Mouse (Mus musculus): ENCODE data around the gene Rbpms2. TPM values are rescaled to one million over a fixed set of nuclear protein-coding genes. Genes with fewer than 3 reads are reported as not detected.
"Not testable (repeated sequence)": the region's sequence is repeated elsewhere in the genome, so short reads cannot be mapped to it uniquely, and the experiment has no call there.

Gene Rbpms2
- polyA plus RNA-seq, 1 experiment from 2014 or later: 34.8 TPM

DNA sequence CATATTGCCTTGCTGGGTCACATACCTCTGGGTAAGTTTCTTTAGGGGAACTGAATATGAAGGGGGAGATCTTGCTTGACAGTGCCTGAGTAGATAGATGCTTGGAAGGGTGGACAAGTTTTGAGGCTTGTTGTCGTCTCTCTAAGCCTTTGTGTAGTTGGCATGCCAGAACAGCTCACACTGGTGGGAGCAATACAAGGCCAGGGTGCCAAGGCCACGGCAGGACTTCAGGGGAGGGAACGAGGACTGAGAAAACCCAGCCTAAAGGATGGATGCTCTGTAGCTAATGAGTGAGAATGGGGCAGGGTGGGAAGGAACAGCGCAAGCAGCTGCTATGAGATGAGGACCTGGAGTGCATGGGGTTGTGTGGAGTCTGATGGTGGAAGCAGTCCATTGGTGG, 15.5 kb downstream of the Rbpms2 start:
- H3K4me3 ChIP-seq (ENCODE audit: low read depth, low read length): no peak overlapping the region
- no peak overlapping the region for H3K27ac ChIP-seq (ENCODE audit: low read depth, low read length)
- H3K9ac ChIP-seq (ENCODE audit: low read depth, low read length): no peak overlapping the region
- no peak overlapping the region for H3K4me2 ChIP-seq
- no peaks in the 10 kb centered on the region for H3K27me3 ChIP-seq (replicated peaks; ENCODE audit: control insufficient read depth, insufficient read depth, low read length)
- no peak for DNase-seq (ENCODE audit: low spot score)
- no peak for ATAC-seq (replicated peaks; ENCODE audit: low FRiP score)
- WGBS: 81% methylated on average over 4 of the region's 4 CpGs
- H3K36me3 ChIP-seq (ENCODE audit: control insufficient read depth, insufficient read depth, low read length): no peaks in the 10 kb centered on the region
- no peaks in the 10 kb centered on the region for H3K9me3 ChIP-seq (ENCODE audit: control insufficient read depth, low read length)
- H3K4me1 ChIP-seq (replicated peaks; ENCODE audit: control insufficient read depth, insufficient read depth, low read length): peaks cover 9% of the 10 kb centered on the region

DNA sequence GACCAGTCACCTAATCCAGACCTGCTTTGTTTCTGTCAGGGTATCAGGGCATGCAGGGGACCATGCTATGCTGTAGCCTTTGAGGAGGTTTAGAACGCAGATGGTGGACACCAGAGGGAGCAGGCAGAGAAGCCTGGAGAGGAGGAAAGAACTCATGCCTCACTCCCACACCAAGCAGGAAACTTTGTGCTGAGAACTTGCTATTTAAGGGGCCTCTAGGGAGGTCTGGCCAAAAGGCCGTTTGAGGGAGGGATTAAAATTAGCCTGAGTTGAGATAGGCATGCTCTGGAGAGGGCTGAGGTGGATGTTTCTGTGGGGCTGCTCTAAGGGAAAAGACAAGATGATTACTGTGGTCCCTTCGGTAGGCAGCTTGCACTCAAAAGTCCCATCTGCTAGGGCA, 16.5 kb downstream of the Rbpms2 start:
- no peak overlapping the region for H3K4me2 ChIP-seq

GRCm38 (mm10) chr9:65646782-65647181, 17.3 kb downstream of the Rbpms2 start:
- Histone ChIP-seq H3K27me3 (replicated peaks; ENCODE audit: control insufficient read depth, insufficient read depth, low read length) (no peaks in the 10 kb centered on the region), H3K4me2 (no peak overlapping the region), H3K36me3 (ENCODE audit: control insufficient read depth, insufficient read depth, low read length) (no peaks in the 10 kb centered on the region), H3K9me3 (ENCODE audit: control insufficient read depth, low read length) (no peaks in the 10 kb centered on the region), H3K27ac (ENCODE audit: low read depth, low read length) (no peak overlapping the region), H3K9ac (ENCODE audit: low read depth, low read length) (no peak overlapping the region), H3K4me3 (ENCODE audit: low read depth, low read length) (no peak overlapping the region), H3K4me1 (replicated peaks; ENCODE audit: control insufficient read depth, insufficient read depth, low read length) (peaks cover 11% of the 10 kb centered on the region)
- 80% methylated on average over 2 of the region's 2 CpGs for WGBS
- ATAC-seq (replicated peaks; ENCODE audit: low FRiP score) (no peak), DNase-seq (ENCODE audit: low spot score) (no peak)

More for the DNA sequence above, 16.5 kb downstream of the Rbpms2 start:
- H3K27ac ChIP-seq (ENCODE audit: low read depth, low read length): no peak overlapping the region
- WGBS: 40% methylated on average over 3 of the region's 3 CpGs
- DNase-seq (ENCODE audit: low spot score) (no peak), ATAC-seq (replicated peaks; ENCODE audit: low FRiP score) (no peak)
- H3K4me3 ChIP-seq (ENCODE audit: low read depth, low read length): no peak overlapping the region
- no peaks in the 10 kb centered on the region for H3K36me3 ChIP-seq (ENCODE audit: control insufficient read depth, insufficient read depth, low read length)
- no peaks in the 10 kb centered on the region for H3K9me3 ChIP-seq (ENCODE audit: control insufficient read depth, low read length)
- no peaks in the 10 kb centered on the region for H3K27me3 ChIP-seq (replicated peaks; ENCODE audit: control insufficient read depth, insufficient read depth, low read length)
- peaks cover 12% of the 10 kb centered on the region for H3K4me1 ChIP-seq (replicated peaks; ENCODE audit: control insufficient read depth, insufficient read depth, low read length)
- no peak overlapping the region for H3K9ac ChIP-seq (ENCODE audit: low read depth, low read length)

GRCm38 (mm10) chr9:65648730-65649129, 19.3 kb downstream of the Rbpms2 start:
- Histone ChIP-seq H3K9ac (ENCODE audit: low read depth, low read length) (no peak overlapping the region), H3K4me1 (replicated peaks; ENCODE audit: control insufficient read depth, insufficient read depth, low read length) (peaks cover 11% of the 10 kb centered on the region), H3K9me3 (ENCODE audit: control insufficient read depth, low read length) (no peaks in the 10 kb centered on the region), H3K36me3 (ENCODE audit: control insufficient read depth, insufficient read depth, low read length) (no peaks in the 10 kb centered on the region), H3K27ac (ENCODE audit: low read depth, low read length) (no peak overlapping the region), H3K4me3 (ENCODE audit: low read depth, low read length) (no peak overlapping the region), H3K4me2 (no peak overlapping the region), H3K27me3 (replicated peaks; ENCODE audit: control insufficient read depth, insufficient read depth, low read length) (no peaks in the 10 kb centered on the region)
- ATAC-seq (replicated peaks; ENCODE audit: low FRiP score) (no peak), DNase-seq (ENCODE audit: low spot score) (no peak)
- WGBS: 91% methylated on average over 13 of the region's 13 CpGs

GRCm38 (mm10) chr9:65649997-65650396, 20.5 kb downstream of the Rbpms2 start:
- ATAC-seq (replicated peaks; ENCODE audit: low FRiP score): no peak
- Histone ChIP-seq H3K27me3 (replicated peaks; ENCODE audit: control insufficient read depth, insufficient read depth, low read length) (no peaks in the 10 kb centered on the region), H3K4me1 (replicated peaks; ENCODE audit: control insufficient read depth, insufficient read depth, low read length) (peaks cover 11% of the 10 kb centered on the region), H3K9me3 (ENCODE audit: control insufficient read depth, low read length) (no peaks in the 10 kb centered on the region), H3K4me2 (no peak overlapping the region), H3K27ac (ENCODE audit: low read depth, low read length) (peak overlapping the region; percentile 21; the same call in 1 of the 2 replicates), H3K4me3 (ENCODE audit: low read depth, low read length) (no peak overlapping the region), H3K36me3 (ENCODE audit: control insufficient read depth, insufficient read depth, low read length) (no peaks in the 10 kb centered on the region), H3K9ac (ENCODE audit: low read depth, low read length) (no peak overlapping the region)
- no peak for DNase-seq (ENCODE audit: low spot score)
- 21% methylated on average over 1 of the region's 1 CpGs for WGBS

GRCm38 (mm10) chr9:65651957-65652356, 22.5 kb downstream of the Rbpms2 start:
- H3K9me3 ChIP-seq (ENCODE audit: control insufficient read depth, low read length); H3K4me3 ChIP-seq (ENCODE audit: low read depth, low read length); H3K4me2 ChIP-seq; H3K27me3 ChIP-seq (replicated peaks; ENCODE audit: control insufficient read depth, insufficient read depth, low read length); H3K36me3 ChIP-seq (ENCODE audit: control insufficient read depth, insufficient read depth, low read length); H3K9ac ChIP-seq (ENCODE audit: low read depth, low read length); DNase-seq (ENCODE audit: low spot score); ATAC-seq (replicated peaks; ENCODE audit: low FRiP score); H3K27ac ChIP-seq (ENCODE audit: low read depth, low read length): not testable (repeated sequence)
- 85% methylated on average over 1 of the region's 1 CpGs for WGBS
- peaks cover 11% of the 10 kb centered on the region for H3K4me1 ChIP-seq (replicated peaks; ENCODE audit: control insufficient read depth, insufficient read depth, low read length)

- H3K36me3 ChIP-seq (ENCODE audit: control insufficient read depth, insufficient read depth, low read length): no peaks in the 10 kb centered on the region
- H3K9me3 ChIP-seq (ENCODE audit: control insufficient read depth, low read length): no peaks in the 10 kb centered on the region
- H3K9ac ChIP-seq (ENCODE audit: low read depth, low read length): no peak overlapping the region
- WGBS: 91% methylated on average over 4 of the region's 4 CpGs
- H3K4me1 ChIP-seq (replicated peaks; ENCODE audit: control insufficient read depth, insufficient read depth, low read length): peaks cover 11% of the 10 kb centered on the region
- no peak overlapping the region for H3K4me2 ChIP-seq
- ATAC-seq (replicated peaks; ENCODE audit: low FRiP score) (no peak), DNase-seq (ENCODE audit: low spot score) (no peak)
- no peaks in the 10 kb centered on the region for H3K27me3 ChIP-seq (replicated peaks; ENCODE audit: control insufficient read depth, insufficient read depth, low read length)
- no peak overlapping the region for H3K27ac ChIP-seq (ENCODE audit: low read depth, low read length)
- no peak overlapping the region for H3K4me3 ChIP-seq (ENCODE audit: low read depth, low read length)
These were observed 24.3 kb downstream of the Rbpms2 start for GRCm38 (mm10) chr9:65653741-65654140.

DNA sequence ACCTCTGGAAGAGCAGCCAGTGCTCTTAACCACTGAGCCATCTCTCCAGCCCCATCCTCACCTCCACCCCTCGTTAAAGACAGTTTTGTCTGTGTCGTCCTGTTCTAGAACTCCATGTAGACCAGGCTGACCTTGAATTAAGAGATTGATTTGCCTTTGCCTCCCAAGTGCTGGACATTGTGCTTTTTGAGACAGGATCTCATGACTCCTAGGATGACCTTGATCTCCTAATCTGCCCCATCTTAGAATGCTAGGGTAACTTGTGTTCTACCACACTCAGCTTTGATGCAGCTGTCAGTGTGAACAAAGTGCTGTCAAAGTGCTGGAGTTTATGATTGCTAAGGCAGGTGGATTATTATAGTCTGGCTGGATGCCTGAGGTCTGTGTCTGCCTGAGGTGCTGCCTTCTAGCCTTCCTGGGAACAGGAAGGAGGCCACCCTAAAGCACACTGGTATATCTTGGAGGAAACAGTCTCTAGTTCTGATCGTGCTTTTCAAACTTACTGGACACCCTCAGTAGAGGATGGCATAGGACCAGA, 25.3 kb downstream of the Rbpms2 start:
- Histone ChIP-seq H3K9ac (ENCODE audit: low read depth, low read length) (no peak overlapping the region), H3K4me1 (replicated peaks; ENCODE audit: control insufficient read depth, insufficient read depth, low read length) (peaks cover 8% of the 10 kb centered on the region), H3K36me3 (ENCODE audit: control insufficient read depth, insufficient read depth, low read length) (no peaks in the 10 kb centered on the region), H3K4me2 (no peak overlapping the region), H3K4me3 (ENCODE audit: low read depth, low read length) (no peak overlapping the region), H3K27ac (ENCODE audit: low read depth, low read length) (no peak overlapping the region), H3K27me3 (replicated peaks; ENCODE audit: control insufficient read depth, insufficient read depth, low read length) (no peaks in the 10 kb centered on the region), H3K9me3 (ENCODE audit: control insufficient read depth, low read length) (no peaks in the 10 kb centered on the region)
- ATAC-seq (replicated peaks; ENCODE audit: low FRiP score) (no peak), DNase-seq (ENCODE audit: low spot score) (no peak)
- WGBS: 65% methylated on average over 3 of the region's 3 CpGs

GRCm38 (mm10) chr9:65655540-65655939, 26.1 kb downstream of the Rbpms2 start:
- H3K4me1 ChIP-seq (replicated peaks; ENCODE audit: control insufficient read depth, insufficient read depth, low read length): peaks cover under 1% of the 10 kb centered on the region
- ATAC-seq (replicated peaks; ENCODE audit: low FRiP score) (no peak), DNase-seq (ENCODE audit: low spot score) (no peak)

More at GRCm38 (mm10) chr9:65655540-65655939, 26.1 kb downstream of the Rbpms2 start:
- H3K4me2 ChIP-seq: no peak overlapping the region
- H3K9ac ChIP-seq (ENCODE audit: low read depth, low read length): no peak overlapping the region
- H3K27me3 ChIP-seq (replicated peaks; ENCODE audit: control insufficient read depth, insufficient read depth, low read length): no peaks in the 10 kb centered on the region
- 67% methylated on average over 8 of the region's 8 CpGs for WGBS
- no peak overlapping the region for H3K27ac ChIP-seq (ENCODE audit: low read depth, low read length)
- H3K36me3 ChIP-seq (ENCODE audit: control insufficient read depth, insufficient read depth, low read length): no peaks in the 10 kb centered on the region
- no peak overlapping the region for H3K4me3 ChIP-seq (ENCODE audit: low read depth, low read length)
- no peaks in the 10 kb centered on the region for H3K9me3 ChIP-seq (ENCODE audit: control insufficient read depth, low read length)
